In genomic region chr4:115767647-115768467, GRCm38 (mm10) we compare ENCODE assay signal across 17 mouse cellular contexts. TPM values are rescaled to one million over a fixed set of nuclear protein-coding genes. Genes with fewer than 3 reads are reported as not detected.
DNase-seq lines count a peak whose midpoint lies in the region; ATAC-seq lines count a peak whose summit lies in the region.
"Had no signal": no experiment of that assay in that cellular context is flagged by ENCODE, and none has a peak within 500 bp of the region (broad histone marks: within the 10 kb centered on the region; RNA-seq: fewer than 3 reads in every experiment).

No protein-coding gene starts in this region.

- WGBS in forebrain, embryonic 16.5 days, result 62% methylated on average over 11 of the region's 11 CpGs

- H3K27ac ChIP-seq in forebrain, embryonic 16.5 days (ENCODE audit: low read length), result no peak overlapping the region
- H3K27ac ChIP-seq: forebrain, embryonic 15.5 days; limb, embryonic 15.5 days had no signal

- no peaks in the 10 kb centered on the region for H3K9me3 ChIP-seq in forebrain, embryonic 16.5 days (ENCODE audit: control insufficient read depth, low read length)
- H3K9me3 ChIP-seq: forebrain, embryonic 15.5 days; limb, embryonic 15.5 days; megakaryocyte, embryonic 14.5 days had no signal

- DNase-seq in kidney, adult 9 months, result peak; percentile 18
- no peak for DNase-seq in kidney, postnatal 25 days
- DNase-seq in Muller cell, postnatal 12 days (ENCODE audit: inconsistent ontology term), result peak; percentile 34
- peak; percentile 14 for DNase-seq in embryo, embryonic 9.5 days (ENCODE audit: extremely low spot score)
- peak; percentile 20 for DNase-seq in mesoderm, embryonic 11.5 days (ENCODE audit: low read depth, low spot score)
- no peak for DNase-seq in spleen, adult 12 weeks (ENCODE audit: low spot score)
- DNase-seq in cerebellum, postnatal 25 days, result no peak
- DNase-seq: B cell, adult 2 months; cerebellum, adult 11-12 months; heart, adult 18-20 months; layer of hippocampus, adult 9-11 months; liver, postnatal 0 days had no signal

- no peak overlapping the region for H3K9ac ChIP-seq in forebrain, embryonic 16.5 days (replicated peaks; ENCODE audit: low read depth, low read length)
- H3K9ac ChIP-seq: forebrain, embryonic 15.5 days; limb, embryonic 15.5 days; liver, postnatal 0 days had no signal

- H3K36me3 ChIP-seq in forebrain, embryonic 16.5 days (ENCODE audit: control insufficient read depth, insufficient read depth), result peaks cover 20% of the 10 kb centered on the region

- no peak overlapping the region for H3K4me3 ChIP-seq in forebrain, embryonic 16.5 days (replicated peaks; ENCODE audit: low read length)
- H3K4me3 ChIP-seq: forebrain, embryonic 15.5 days; limb, embryonic 15.5 days; megakaryocyte, embryonic 14.5 days had no signal

- H3K4me2 ChIP-seq in forebrain, embryonic 16.5 days (ENCODE audit: low read length), result no peak overlapping the region
- H3K4me2 ChIP-seq: forebrain, embryonic 15.5 days; limb, embryonic 15.5 days had no signal

- no peak for ATAC-seq in forebrain, embryonic 16.5 days
- ATAC-seq: forebrain, embryonic 15.5 days; liver, postnatal 0 days had no signal

- H3K4me1 ChIP-seq in forebrain, embryonic 16.5 days (replicated peaks; ENCODE audit: control insufficient read depth, insufficient read depth, low read length), result no peaks in the 10 kb centered on the region
- H3K4me1 ChIP-seq: forebrain, embryonic 15.5 days; limb, embryonic 15.5 days had no signal

- H3K27me3 ChIP-seq in forebrain, embryonic 16.5 days (replicated peaks; ENCODE audit: control insufficient read depth, insufficient read depth, low read length), result no peaks in the 10 kb centered on the region
- H3K27me3 ChIP-seq: forebrain, embryonic 15.5 days; limb, embryonic 15.5 days; megakaryocyte, embryonic 14.5 days had no signal

RNA-seq across cellular contexts. Expression of gene Tex38, which starts 13.0 kb away (rescaled TPM):
- 0.28 TPM in 1 of 2 replicates, not detected in the other for polyA plus RNA-seq in forebrain, embryonic 16.5 days (2015; fragmentation: Nextera tagmentation; extraction: Ambion mirVana)
- polyA plus RNA-seq: heart, embryonic 16.5 days had no signal

RNA-seq across cellular contexts. Expression of gene Atpaf1, which starts 16.8 kb away (rescaled TPM):
- 35.1 and 36.8 TPM in 2 replicates for polyA plus RNA-seq in forebrain, embryonic 16.5 days (2015; fragmentation: Nextera tagmentation; extraction: Ambion mirVana)

RNA-seq across cellular contexts. Expression of gene Efcab14, which starts 30.3 kb away (rescaled TPM):
- polyA plus RNA-seq in forebrain, embryonic 16.5 days (2015; fragmentation: Nextera tagmentation; extraction: Ambion mirVana), result 18.1 and 20.7 TPM in 2 replicates

Comparison
In these comparisons a context has a peak if more than half of its experiments do, and no peak if none do; other contexts are left out.
1. DNase-seq: peak in kidney, adult 9 months (single experiment), Muller cell, postnatal 12 days (single experiment), embryo, embryonic 9.5 days (single experiment) and mesoderm, embryonic 11.5 days (single experiment); none in kidney, postnatal 25 days (0 of 2), spleen, adult 12 weeks (single experiment) and cerebellum, postnatal 25 days (0 of 2).